Mouse (Mus musculus): ENCODE measurements around the gene Actr1b. TPM values are rescaled to one million over a fixed set of nuclear protein-coding genes. Genes with fewer than 3 reads are reported as not detected.

Gene Actr1b
- total RNA-seq, 4 experiments from 2014 or later = 246 to 261 (median 255) TPM

DNA sequence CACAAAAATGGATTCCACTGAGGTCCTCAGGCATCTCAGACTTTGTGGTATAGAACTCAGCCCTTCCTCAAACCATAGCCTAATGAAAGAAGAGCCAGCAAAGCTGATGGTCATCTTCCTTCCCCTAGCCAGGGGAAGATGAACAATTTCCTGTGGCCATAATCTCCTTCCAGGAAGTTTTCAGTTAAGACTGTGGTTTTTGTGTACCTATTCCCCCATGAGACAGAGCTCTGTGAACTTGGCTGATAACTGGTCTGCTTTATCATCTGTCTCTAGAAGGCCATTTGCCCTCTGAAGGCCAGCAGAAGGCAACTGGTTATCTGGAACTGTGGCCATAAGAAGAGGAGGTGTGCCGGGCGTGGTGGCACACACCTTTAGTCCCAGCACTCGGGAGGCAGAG lies 58.0 kb downstream of the Actr1b start:
- DNase-seq (ENCODE audit: low spot score in 2 of 2) = no peak

DNA sequence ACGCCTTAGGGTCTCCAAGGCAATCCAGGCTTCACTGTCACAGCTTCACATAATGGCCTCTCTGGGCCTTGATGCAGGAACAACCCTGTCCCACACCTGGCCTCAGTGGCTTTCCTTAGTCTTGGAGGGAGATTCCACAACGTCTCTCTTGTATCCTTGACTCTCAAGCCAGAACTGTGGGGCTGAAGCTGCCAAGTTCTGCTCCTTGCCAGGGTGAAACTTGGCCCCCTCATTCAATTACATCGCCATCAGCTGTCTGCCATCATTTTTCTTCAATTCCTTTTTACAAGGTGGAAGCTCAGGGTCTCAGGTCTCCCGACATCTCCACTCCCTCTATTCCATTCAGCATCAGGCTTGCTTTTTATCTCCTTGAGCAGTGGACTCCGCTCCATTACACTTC lies 59.2 kb downstream of the Actr1b start:
- DNase-seq (ENCODE audit: low spot score in 2 of 2) = no peak

Small RNAs within 50 kb of the gene (microRNA-seq; reads per million reads assigned to microRNA genes)
- 0 reads per million in 2 experiments for gene Gm24133

Other genes with a start within 250 kb of the Actr1b start
- 10 to 100 TPM; 14.8 to 17.9 (median 16.2) TPM for gene Cnnm4, start 242.8 kb downstream of the Actr1b start, total RNA-seq (2022)
- gene Cnnm3, start 202.6 kb downstream of the Actr1b start, total RNA-seq (2022) = 10 to 100 TPM; 33.3 to 47.2 (median 35.7) TPM
- gene Ankrd23, start 177.5 kb downstream of the Actr1b start, total RNA-seq (2022) = 1 to 10 TPM; 3.7 to 7.7 (median 5.0) TPM
- gene Gm42417, start 175.0 kb downstream of the Actr1b start, total RNA-seq (2022) = under 1 TPM in 1 of 4 experiments, not detected in 3; 0.38 TPM
- gene Ankrd39, start 167.0 kb downstream of the Actr1b start, total RNA-seq (2022) = 10 to 100 TPM; 10.3 to 18.2 (median 13.2) TPM
- gene Sema4c, start 156.1 kb downstream of the Actr1b start, total RNA-seq (2022) = 10 to 100 TPM; 13.8 to 18.3 (median 15.1) TPM
- under 1 TPM in 1 of 4 experiments, not detected in 3; 0.55 TPM for gene Fam178b, start 31.2 kb downstream of the Actr1b start, total RNA-seq (2022)
- 100 to 1,000 TPM; 439 to 655 (median 576) TPM for gene Cox5b, start 23.0 kb downstream of the Actr1b start, total RNA-seq (2022)
- gene 4933424G06Rik, start 4.3 kb downstream of the Actr1b start, total RNA-seq (2022) = under 1 TPM in 1 of 4 experiments, not detected in 3; 0.56 TPM
- gene Zap70, start 47.4 kb upstream of the Actr1b start, total RNA-seq (2022) = 1 to 10 TPM; 3.2 to 4.3 (median 3.7) TPM
- gene Tmem131, start 229.2 kb upstream of the Actr1b start, total RNA-seq (2022) = 10 to 100 TPM; 52.5 to 65.2 (median 58.2) TPM

Data from layer of hippocampus, adult 8-10 months (tissue).